Mouse (Mus musculus): ENCODE measurements around the gene Serpine1.

DNA sequence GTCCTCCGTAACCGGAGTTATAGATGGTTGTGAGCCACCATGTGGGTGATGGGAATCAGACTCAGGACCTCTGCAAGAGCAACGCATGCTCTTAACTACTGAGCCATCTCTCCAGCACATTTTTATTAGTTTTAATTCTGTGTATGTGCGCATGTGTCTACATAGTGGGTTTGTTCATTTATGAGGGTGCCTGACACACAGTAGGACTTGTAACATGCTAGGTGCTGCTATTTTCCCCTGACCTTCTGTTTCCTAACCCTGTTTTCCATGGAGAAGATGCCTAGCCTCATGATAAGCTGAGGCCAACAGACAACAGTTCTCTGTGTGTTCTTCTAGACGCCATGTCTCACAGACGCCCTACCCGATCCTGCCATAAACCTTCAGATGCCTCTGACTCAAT, 28.1 kb downstream of the Serpine1 start:
- TF ChIP-seq CTCF (IDR thresholded peaks at IDR 0.05; ENCODE audit: low read depth, low read length) = no peak
- TF ChIP-seq GATA1 (IDR thresholded peaks at IDR 0.05; ENCODE audit: borderline replicate concordance, low read length) = no peak
- no peak for TF ChIP-seq GATA2 (IDR thresholded peaks at IDR 0.05; ENCODE audit: borderline replicate concordance, low read depth, low read length)
- TF ChIP-seq POLR2AphosphoS5 (IDR thresholded peaks at IDR 0.05; ENCODE audit: insufficient replicate concordance, low read depth, low read length) = no peak
- no peak for TF ChIP-seq TAL1 (conservative IDR thresholded peaks at IDR 0.05; ENCODE audit: low read depth, low read length)
